ENCODE assay signal across 9 mouse cellular contexts in the genomic region with DNA sequence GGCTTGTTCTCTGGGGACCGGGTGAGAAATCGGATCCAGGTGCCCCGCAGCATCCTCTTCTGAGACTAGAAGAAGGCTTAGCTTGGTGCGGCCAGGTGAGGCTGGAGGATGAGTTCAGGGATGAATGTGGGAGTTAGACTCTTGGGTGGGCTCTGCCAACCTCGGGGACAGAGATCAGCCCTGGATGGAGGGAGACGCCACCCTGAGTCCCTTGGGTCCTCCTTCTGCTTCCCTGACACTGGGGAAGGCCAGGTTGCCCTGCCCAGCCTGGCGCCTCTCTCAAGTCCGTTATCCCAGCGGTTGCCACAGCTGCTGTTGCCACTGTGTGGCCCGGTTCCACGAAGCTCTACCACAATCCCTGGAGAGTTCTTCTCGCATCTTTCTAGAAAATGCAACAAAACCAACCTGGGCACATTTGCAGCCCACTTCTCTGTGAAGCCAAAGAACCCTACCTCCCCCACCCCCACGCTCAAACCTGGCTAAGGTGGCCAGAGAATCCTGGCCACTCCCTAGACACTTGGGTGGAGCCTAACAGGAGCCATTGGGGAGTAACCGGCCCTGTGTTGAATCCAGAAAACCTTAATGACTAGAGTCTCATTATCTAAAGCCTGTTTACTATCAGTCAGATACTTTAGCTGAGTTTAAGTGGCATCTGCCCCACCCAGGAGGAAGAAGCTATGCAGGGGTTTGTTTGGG. TPM values are rescaled to one million over a fixed set of nuclear protein-coding genes. Genes with fewer than 3 reads are reported as not detected.
DNase-seq lines count a peak whose midpoint lies in the region; ATAC-seq and TF ChIP-seq lines count a peak whose summit lies in the region.
"Had no signal": no experiment of that assay in that cellular context is flagged by ENCODE, and none has a peak within 500 bp of the region (broad histone marks: within the 10 kb centered on the region; RNA-seq: fewer than 3 reads in every experiment).

No protein-coding gene starts in this region.

- no peak for ATAC-seq in heart, embryonic 16.5 days (replicated peaks; ENCODE audit: extremely low read depth, insufficient read depth, low FRiP score)
- peak; percentile 74 for ATAC-seq in hindbrain, embryonic 14.5 days (ENCODE audit: low FRiP score)
- ATAC-seq in midbrain, embryonic 15.5 days (replicated peaks) = peak; percentile 81
- no peak for ATAC-seq in activated CD4-positive, CD25-positive, alpha-beta regulatory T cell, adult 4 months
- ATAC-seq in monocyte, adult 5-6 weeks (replicated peaks; ENCODE audit: insufficient number of reproducible peaks, low FRiP score, low TSS enrichment, poor library complexity, severe bottlenecking) = no peak

- no peak overlapping the region for H3K27ac ChIP-seq in heart, embryonic 16.5 days (ENCODE audit: low read length)
- H3K27ac ChIP-seq in cortical plate, adult 2 months (ENCODE audit: insufficient read depth, low read length) = no peak overlapping the region
- no peak overlapping the region for H3K27ac ChIP-seq in hindbrain, embryonic 14.5 days
- H3K27ac ChIP-seq in midbrain, embryonic 15.5 days = no peak overlapping the region

- H3K4me1 ChIP-seq in heart, embryonic 16.5 days (ENCODE audit: control insufficient read depth, insufficient read depth, low read length) = peaks cover 3% of the 10 kb centered on the region; the same call in 1 of the 2 replicates
- H3K4me1 ChIP-seq in cortical plate, adult 2 months (ENCODE audit: control insufficient read depth, insufficient read depth, low read length) = no peaks in the 10 kb centered on the region
- H3K4me1 ChIP-seq in hindbrain, embryonic 14.5 days (replicated peaks; ENCODE audit: control insufficient read depth, insufficient read depth, low read length) = no peaks in the 10 kb centered on the region
- H3K4me1 ChIP-seq in midbrain, embryonic 15.5 days = peaks cover 6% of the 10 kb centered on the region

- TF ChIP-seq POLR2A in cortical plate, adult 2 months (IDR thresholded peaks at IDR 0.05; ENCODE audit: extremely low read depth, insufficient read depth, low read length) = no peak

- TF ChIP-seq CTCF in cortical plate, adult 2 months (IDR thresholded peaks at IDR 0.05; ENCODE audit: extremely low read depth, insufficient read depth, low read length) = no peak

- H3K9me3 ChIP-seq in heart, embryonic 16.5 days (replicated peaks; ENCODE audit: control insufficient read depth, low read length) = peaks cover 5% of the 10 kb centered on the region
- H3K9me3 ChIP-seq in hindbrain, embryonic 14.5 days (ENCODE audit: control insufficient read depth, low read length) = no peaks in the 10 kb centered on the region
- no peaks in the 10 kb centered on the region for H3K9me3 ChIP-seq in midbrain, embryonic 15.5 days

- peaks cover 24% of the 10 kb centered on the region for H3K27me3 ChIP-seq in heart, embryonic 16.5 days (ENCODE audit: control insufficient read depth, insufficient read depth, low read length)
- no peaks in the 10 kb centered on the region for H3K27me3 ChIP-seq in hindbrain, embryonic 14.5 days (ENCODE audit: control insufficient read depth, insufficient read depth, low read length)
- no peaks in the 10 kb centered on the region; the same call in 1 of the 2 replicates for H3K27me3 ChIP-seq in midbrain, embryonic 15.5 days (replicated peaks)

- peak overlapping the region; percentile 50 for H3K4me3 ChIP-seq in heart, embryonic 16.5 days (ENCODE audit: low read length)
- H3K4me3 ChIP-seq in cortical plate, adult 2 months (ENCODE audit: insufficient read depth, low read length) = peak overlapping the region; percentile 81
- H3K4me3 ChIP-seq in hindbrain, embryonic 14.5 days (replicated peaks; ENCODE audit: low read length) = peak overlapping the region; percentile 68
- peak overlapping the region; percentile 68 for H3K4me3 ChIP-seq in midbrain, embryonic 15.5 days
- H3K4me3 ChIP-seq: erythroblast, embryonic 14.5 days had no signal

- DNase-seq in heart, postnatal 4 days = no peak
- no peak for DNase-seq in hindbrain, embryonic 14.5 days (ENCODE audit: low spot score)
- DNase-seq in urinary bladder, postnatal 4 days (ENCODE audit: low spot score in 2 of 2) = no peak

- no peak overlapping the region for H3K9ac ChIP-seq in heart, embryonic 16.5 days (ENCODE audit: low read length)
- peak overlapping the region; percentile 81 for H3K9ac ChIP-seq in hindbrain, embryonic 14.5 days
- H3K9ac ChIP-seq in midbrain, embryonic 15.5 days = peak overlapping the region; percentile 82

- H3K36me3 ChIP-seq in heart, embryonic 16.5 days (ENCODE audit: control insufficient read depth, insufficient read depth) = no peaks in the 10 kb centered on the region
- H3K36me3 ChIP-seq in hindbrain, embryonic 14.5 days (replicated peaks; ENCODE audit: control insufficient read depth, insufficient read depth) = no peaks in the 10 kb centered on the region
- no peaks in the 10 kb centered on the region for H3K36me3 ChIP-seq in midbrain, embryonic 15.5 days (replicated peaks)

- H3K4me2 ChIP-seq in heart, embryonic 16.5 days (ENCODE audit: low read depth, low read length) = peak overlapping the region; percentile 65
- peak overlapping the region; percentile 77 for H3K4me2 ChIP-seq in hindbrain, embryonic 14.5 days (replicated peaks)
- peak overlapping the region; percentile 90 for H3K4me2 ChIP-seq in midbrain, embryonic 15.5 days

- WGBS in heart, embryonic 16.5 days = 4% methylated on average over 14 of the region's 14 CpGs
- 8% methylated on average over 14 of the region's 14 CpGs for WGBS in hindbrain, embryonic 14.5 days
- WGBS in midbrain, embryonic 15.5 days = 4% methylated on average over 14 of the region's 14 CpGs

RNA-seq across cellular contexts. Expression of a gene that starts 0.5 kb away (rescaled TPM):
- polyA plus RNA-seq in heart, embryonic 16.5 days (2015; fragmentation: Nextera tagmentation; extraction: Ambion mirVana) = 0.04 and 0.05 TPM in 2 replicates
- not detected for total RNA-seq in heart, postnatal 4 days (2021)
- 8.3 and 8.8 TPM in 2 replicates for polyA plus RNA-seq in cortical plate, adult 2 months (2012; rRNA removed)
- 13.2 and 16.6 TPM in 2 replicates for polyA plus RNA-seq in hindbrain, embryonic 14.5 days (2014; fragmentation: Nextera tagmentation; extraction: Ambion mirVana)
- 10.0 and 10.4 TPM in 2 replicates for polyA plus RNA-seq in midbrain, embryonic 15.5 days (2015; fragmentation: Nextera tagmentation; extraction: Ambion mirVana)
- polyA plus RNA-seq in activated CD4-positive, CD25-positive, alpha-beta regulatory T cell, adult 4 months (2017; shearing (Covaris generic)) = under 1 TPM in 1 of 2 experiments, not detected in 1; 0.15 TPM
- 0.29 TPM in 1 of 3 replicates, not detected in the others for total RNA-seq in monocyte, adult 5-6 weeks (2017)
- polyA plus RNA-seq: erythroblast, embryonic 14.5 days had no signal

RNA-seq across cellular contexts. Expression of a gene that starts 41.9 kb away (rescaled TPM):
- not detected in 2 replicates for polyA plus RNA-seq in heart, embryonic 16.5 days (2015; fragmentation: Nextera tagmentation; extraction: Ambion mirVana)
- total RNA-seq in heart, postnatal 4 days (2021) = not detected
- not detected in 2 replicates for polyA plus RNA-seq in cortical plate, adult 2 months (2012; rRNA removed)
- polyA plus RNA-seq in hindbrain, embryonic 14.5 days (2014; fragmentation: Nextera tagmentation; extraction: Ambion mirVana) = not detected in 2 replicates
- polyA plus RNA-seq in midbrain, embryonic 15.5 days (2015; fragmentation: Nextera tagmentation; extraction: Ambion mirVana) = not detected in 2 replicates
- not detected for polyA plus RNA-seq in activated CD4-positive, CD25-positive, alpha-beta regulatory T cell, adult 4 months (2017; shearing (Covaris generic))
- not detected in 3 replicates for total RNA-seq in monocyte, adult 5-6 weeks (2017)
- polyA plus RNA-seq: erythroblast, embryonic 14.5 days had no signal

RNA-seq across cellular contexts. Expression of a gene that starts 57.9 kb away (rescaled TPM):
- 9.8 and 10.4 TPM in 2 replicates for polyA plus RNA-seq in heart, embryonic 16.5 days (2015; fragmentation: Nextera tagmentation; extraction: Ambion mirVana)
- total RNA-seq in heart, postnatal 4 days (2021) = 1 to 10 TPM; 8.3 to 9.5 TPM
- polyA plus RNA-seq in cortical plate, adult 2 months (2012; rRNA removed) = 9.2 and 9.4 TPM in 2 replicates
- 24.1 and 24.9 TPM in 2 replicates for polyA plus RNA-seq in hindbrain, embryonic 14.5 days (2014; fragmentation: Nextera tagmentation; extraction: Ambion mirVana)
- 26.4 and 31.0 TPM in 2 replicates for polyA plus RNA-seq in midbrain, embryonic 15.5 days (2015; fragmentation: Nextera tagmentation; extraction: Ambion mirVana)
- polyA plus RNA-seq in activated CD4-positive, CD25-positive, alpha-beta regulatory T cell, adult 4 months (2017; shearing (Covaris generic)) = 1 to 10 TPM; 7.1 to 8.4 TPM
- 23.5 to 34.4 TPM (median 29.3 TPM) in 3 replicates for total RNA-seq in monocyte, adult 5-6 weeks (2017)

Comparison
In these comparisons a context has a peak if more than half of its experiments do, and no peak if none do; other contexts are left out.
1. ATAC-seq: peak in hindbrain, embryonic 14.5 days (single experiment) and midbrain, embryonic 15.5 days (single experiment); none in heart, embryonic 16.5 days (single experiment), activated CD4-positive, CD25-positive, alpha-beta regulatory T cell, adult 4 months (single experiment) and monocyte, adult 5-6 weeks (single experiment).
2. Peak in every context shown above with its lines, with median percentiles within 50 percentile points of each other: H3K4me2 ChIP-seq and H3K4me3 ChIP-seq.